In genomic region chr2:165515178-165515728, GRCm38 (mm10) we compare ENCODE assay signal across 21 mouse cellular contexts. TPM values are rescaled to one million over a fixed set of nuclear protein-coding genes. Genes with fewer than 3 reads are reported as not detected.
A peak's percentile ranks its signal among the peaks of the same experiment; 100 is the strongest.
DNase-seq lines count a peak whose midpoint lies in the region; ATAC-seq and TF ChIP-seq lines count a peak whose summit lies in the region.
"Had no signal": no experiment of that assay in that cellular context is flagged by ENCODE, and none has a peak within 500 bp of the region (broad histone marks: within the 10 kb centered on the region; RNA-seq: fewer than 3 reads in every experiment).

No protein-coding gene starts in this region.

- no peak overlapping the region for H3K4me3 ChIP-seq in hindbrain, embryonic 10.5 days
- H3K4me3 ChIP-seq in hindbrain, embryonic 14.5 days (replicated peaks; ENCODE audit: low read length), result no peak overlapping the region
- no peak overlapping the region for H3K4me3 ChIP-seq in liver, postnatal 0 days (ENCODE audit: low read depth, low read length)
- no peak overlapping the region for H3K4me3 ChIP-seq in liver, embryonic 11.5 days (ENCODE audit: low read depth, low read length)
- H3K4me3 ChIP-seq in myocyte, result no peak overlapping the region
- H3K4me3 ChIP-seq: embryonic facial prominence, embryonic 15.5 days; erythroblast, embryonic 14.5 days; heart, embryonic 12.5 days had no signal

- no peak overlapping the region for H3K9ac ChIP-seq in hindbrain, embryonic 14.5 days
- H3K9ac ChIP-seq in liver, postnatal 0 days (replicated peaks), result no peak overlapping the region
- no peak overlapping the region for H3K9ac ChIP-seq in liver, embryonic 11.5 days (ENCODE audit: low read depth, low read length)
- H3K9ac ChIP-seq: embryonic facial prominence, embryonic 15.5 days; heart, embryonic 12.5 days had no signal

- H3K36me3 ChIP-seq in hindbrain, embryonic 10.5 days, result no peaks in the 10 kb centered on the region
- H3K36me3 ChIP-seq in hindbrain, embryonic 14.5 days (replicated peaks; ENCODE audit: control insufficient read depth, insufficient read depth), result no peaks in the 10 kb centered on the region
- H3K36me3 ChIP-seq in liver, postnatal 0 days (replicated peaks; ENCODE audit: insufficient read depth, low read length), result no peaks in the 10 kb centered on the region
- no peaks in the 10 kb centered on the region for H3K36me3 ChIP-seq in liver, embryonic 11.5 days (ENCODE audit: control insufficient read depth, insufficient read depth, low read length)
- H3K36me3 ChIP-seq in myocyte (ENCODE audit: control insufficient read depth, insufficient read depth), result no peaks in the 10 kb centered on the region
- H3K36me3 ChIP-seq: G1E had no signal

- WGBS in hindbrain, embryonic 10.5 days, result 94% methylated on average over 20 of the region's 20 CpGs
- WGBS in hindbrain, embryonic 14.5 days, result 95% methylated on average over 20 of the region's 20 CpGs
- WGBS in liver, postnatal 0 days (ENCODE audit: insufficient replicate concordance), result 83% methylated on average over 20 of the region's 20 CpGs
- whole genome bisulfite sequencing in liver, embryonic 11.5 days, result 88% methylated on average over 20 of the region's 20 CpGs

- H3ac ChIP-seq in myocyte (ENCODE audit: control insufficient read depth, insufficient read length), result no peak overlapping the region

- peak overlapping the region; percentile 67 for H3K27ac ChIP-seq in hindbrain, embryonic 10.5 days
- no peak overlapping the region for H3K27ac ChIP-seq in hindbrain, embryonic 14.5 days
- no peak overlapping the region for H3K27ac ChIP-seq in liver, postnatal 0 days (ENCODE audit: low read depth)
- H3K27ac ChIP-seq in liver, embryonic 11.5 days (ENCODE audit: low read depth, low read length), result no peak overlapping the region
- H3K27ac ChIP-seq: embryonic facial prominence, embryonic 15.5 days had no signal

- no peaks in the 10 kb centered on the region for H3K79me2 ChIP-seq in myocyte (ENCODE audit: control insufficient read depth, insufficient read depth)

- H3K9me3 ChIP-seq in hindbrain, embryonic 10.5 days, result no peaks in the 10 kb centered on the region
- H3K9me3 ChIP-seq in hindbrain, embryonic 14.5 days (ENCODE audit: control insufficient read depth, low read length), result no peaks in the 10 kb centered on the region
- no peaks in the 10 kb centered on the region for H3K9me3 ChIP-seq in liver, postnatal 0 days (ENCODE audit: low read length)
- no peaks in the 10 kb centered on the region for H3K9me3 ChIP-seq in liver, embryonic 11.5 days (ENCODE audit: control insufficient read depth, low read length)
- H3K9me3 ChIP-seq: embryonic facial prominence, embryonic 15.5 days; G1E; heart, embryonic 12.5 days had no signal

- peaks cover 32% of the 10 kb centered on the region for H3K4me1 ChIP-seq in hindbrain, embryonic 10.5 days (replicated peaks)
- H3K4me1 ChIP-seq in hindbrain, embryonic 14.5 days (replicated peaks; ENCODE audit: control insufficient read depth, insufficient read depth, low read length), result peaks cover 6% of the 10 kb centered on the region; the same call in 1 of the 2 replicates
- H3K4me1 ChIP-seq in liver, postnatal 0 days (ENCODE audit: insufficient read depth), result no peaks in the 10 kb centered on the region
- no peaks in the 10 kb centered on the region for H3K4me1 ChIP-seq in liver, embryonic 11.5 days (replicated peaks; ENCODE audit: control insufficient read depth, insufficient read depth, low read length)

- TF ChIP-seq EP300 in liver, postnatal 0 days (IDR thresholded peaks at IDR 0.05; ENCODE audit: low read depth), result no peak

- no peak overlapping the region for H3K4me2 ChIP-seq in hindbrain, embryonic 14.5 days (replicated peaks)
- no peak overlapping the region for H3K4me2 ChIP-seq in liver, postnatal 0 days (ENCODE audit: low read depth, low read length)
- H3K4me2 ChIP-seq in liver, embryonic 11.5 days, result no peak overlapping the region
- H3K4me2 ChIP-seq in myocyte (ENCODE audit: low read depth), result no peak overlapping the region
- H3K4me2 ChIP-seq: embryonic facial prominence, embryonic 15.5 days; heart, embryonic 12.5 days had no signal

- TF ChIP-seq CTCF in liver, postnatal 0 days (IDR thresholded peaks at IDR 0.05; ENCODE audit: low read depth), result no peak

- 0 out of 2 replicates have a peak, but pooled peaks cover 6% of the 10 kb centered on the region for H3K27me3 ChIP-seq in hindbrain, embryonic 10.5 days (ENCODE audit: insufficient read depth, poor library complexity, severe bottlenecking)
- H3K27me3 ChIP-seq in hindbrain, embryonic 14.5 days (ENCODE audit: control insufficient read depth, insufficient read depth, low read length), result no peaks in the 10 kb centered on the region
- H3K27me3 ChIP-seq in liver, postnatal 0 days (ENCODE audit: insufficient read depth, low read length), result no peaks in the 10 kb centered on the region
- H3K27me3 ChIP-seq in liver, embryonic 11.5 days (replicated peaks; ENCODE audit: control insufficient read depth, insufficient read depth, low read length), result no peaks in the 10 kb centered on the region
- peaks cover 50% of the 10 kb centered on the region for H3K27me3 ChIP-seq in myocyte (ENCODE audit: control insufficient read depth, insufficient read depth, insufficient read length)
- H3K27me3 ChIP-seq: embryonic facial prominence, embryonic 15.5 days had no signal

- TF ChIP-seq POLR2A in myocyte (IDR thresholded peaks at IDR 0.05; ENCODE audit: insufficient read length, low read depth), result no peak

- no peak for ATAC-seq in hindbrain, embryonic 14.5 days (ENCODE audit: low FRiP score)
- 0 out of 2 replicates have a peak, but pooled peaks have one; percentile 13 for ATAC-seq in liver, postnatal 0 days
- ATAC-seq in liver, embryonic 11.5 days (replicated peaks; ENCODE audit: low FRiP score), result no peak
- ATAC-seq: CD4-positive, CD25-positive, alpha-beta regulatory T cell, adult 4 months; forebrain, embryonic 16.5 days; hindbrain, embryonic 16.5 days had no signal

- peak; percentile 26 to 27 for DNase-seq in cerebellum, postnatal 10 days
- no peak for DNase-seq in cerebellum, postnatal 4 days (ENCODE audit: low spot score in 2 of 2)
- no peak for DNase-seq in hindbrain, embryonic 10.5 days (ENCODE audit: low spot score)
- no peak for DNase-seq in hindbrain, embryonic 14.5 days (ENCODE audit: low spot score)
- DNase-seq in liver, postnatal 0 days, result no peak
- DNase-seq in liver, embryonic 11.5 days (ENCODE audit: low spot score), result no peak
- DNase-seq: adrenal gland, adult 8-10 months; adrenal gland, postnatal 36 days; B cell, adult 2 months; cerebellum, adult 2 months; cerebellum, postnatal 14 days; gastrocnemius, postnatal 10 days; heart, adult 18-20 months had no signal

TF ChIP-seq in myocyte, 11 proteins besides CTCF, POLR2A, EP300 and RAD21:
- peak in 1 of 3 experiments; percentile 1 for TF ChIP-seq MYOG (IDR thresholded peaks at IDR 0.05; ENCODE audit: control insufficient read depth in 1 of 3, insufficient read depth in 1 of 3, insufficient read length in 2 of 3, low read depth in 2 of 3)
- TF ChIP-seq TCF3 (IDR thresholded peaks at IDR 0.05; ENCODE audit: insufficient read length, low read depth), result peak; percentile 8
- peak in 2 of 3 experiments; percentile 79 to 82 for TF ChIP-seq MYOD1 (IDR thresholded peaks at IDR 0.05; ENCODE audit: control insufficient read depth in 1 of 3, insufficient read length in 2 of 3, low read depth in 2 of 3)
- no peak for TF ChIP-seq USF1 (IDR thresholded peaks at IDR 0.05; ENCODE audit: low read depth)
- TF ChIP-seq SRF (IDR thresholded peaks at IDR 0.05; ENCODE audit: control insufficient read depth, insufficient read length, low read depth), result no peak
- TF ChIP-seq POLR2AphosphoS2 (IDR thresholded peaks at IDR 0.05; ENCODE audit: insufficient read length, low read depth), result no peak
- no peak for TF ChIP-seq CEBPB (IDR thresholded peaks at IDR 0.05; ENCODE audit: insufficient read depth, poor library complexity, severe bottlenecking)
- no peak for TF ChIP-seq REST (IDR thresholded peaks at IDR 0.05; ENCODE audit: insufficient read depth, insufficient read length)
- no peak for TF ChIP-seq E2F4 (IDR thresholded peaks at IDR 0.05; ENCODE audit: insufficient read depth)
TF ChIP-seq in myocyte: peak in this region for 3.

RNA-seq across cellular contexts. Expression of gene Slc2a10, which starts 11.7 kb away (rescaled TPM):
- polyA plus RNA-seq in hindbrain, embryonic 10.5 days (2016; fragmentation: Nextera tagmentation; extraction: Ambion mirVana), result 4.2 and 5.0 TPM in 2 replicates
- polyA plus RNA-seq in hindbrain, embryonic 14.5 days (2014; fragmentation: Nextera tagmentation; extraction: Ambion mirVana), result 2.2 and 2.6 TPM in 2 replicates
- polyA plus RNA-seq in liver, postnatal 0 days (2015; fragmentation: Nextera tagmentation; extraction: Ambion mirVana), result 0.13 and 0.34 TPM in 2 replicates
- polyA plus RNA-seq in liver, embryonic 11.5 days (2014; fragmentation: Nextera tagmentation; extraction: Ambion mirVana), result 1.6 and 2.1 TPM in 2 replicates
- 0.05 TPM for polyA plus RNA-seq in myocyte (2012; fragmentation: generic; extraction: Trizol)
- polyA plus RNA-seq: CD4-positive, CD25-positive, alpha-beta regulatory T cell, adult 4 months; erythroblast, embryonic 14.5 days; G1E had no signal

RNA-seq across cellular contexts. Expression of gene Trp53rka, which starts 22.1 kb away (rescaled TPM):
- 56.9 and 59.5 TPM in 2 replicates for polyA plus RNA-seq in hindbrain, embryonic 10.5 days (2016; fragmentation: Nextera tagmentation; extraction: Ambion mirVana)
- 40.0 and 44.4 TPM in 2 replicates for polyA plus RNA-seq in hindbrain, embryonic 14.5 days (2014; fragmentation: Nextera tagmentation; extraction: Ambion mirVana)
- 8.8 and 9.1 TPM in 2 replicates for polyA plus RNA-seq in liver, postnatal 0 days (2015; fragmentation: Nextera tagmentation; extraction: Ambion mirVana)
- polyA plus RNA-seq in liver, embryonic 11.5 days (2014; fragmentation: Nextera tagmentation; extraction: Ambion mirVana), result 28.8 and 31.4 TPM in 2 replicates
- polyA plus RNA-seq in myocyte (2012; fragmentation: generic; extraction: Trizol), result 19.7 TPM

RNA-seq across cellular contexts. Expression of gene Slc13a3, which starts 42.2 kb away (rescaled TPM):
- polyA plus RNA-seq in hindbrain, embryonic 10.5 days (2016; fragmentation: Nextera tagmentation; extraction: Ambion mirVana), result 0.84 and 1.1 TPM in 2 replicates
- polyA plus RNA-seq in hindbrain, embryonic 14.5 days (2014; fragmentation: Nextera tagmentation; extraction: Ambion mirVana), result 5.9 and 7.5 TPM in 2 replicates
- polyA plus RNA-seq in liver, postnatal 0 days (2015; fragmentation: Nextera tagmentation; extraction: Ambion mirVana), result 46.2 and 49.5 TPM in 2 replicates
- polyA plus RNA-seq in liver, embryonic 11.5 days (2014; fragmentation: Nextera tagmentation; extraction: Ambion mirVana), result 2.9 and 4.0 TPM in 2 replicates
- 0.04 TPM for polyA plus RNA-seq in myocyte (2012; fragmentation: generic; extraction: Trizol)
- polyA plus RNA-seq: G1E had no signal

Comparison
In these comparisons a context has a peak if more than half of its experiments do, and no peak if none do; other contexts are left out.
1. DNase-seq: peak in cerebellum, postnatal 10 days (2 of 2); none in cerebellum, postnatal 4 days (0 of 2), hindbrain, embryonic 10.5 days (single experiment), hindbrain, embryonic 14.5 days (single experiment), liver, postnatal 0 days (single experiment) and liver, embryonic 11.5 days (single experiment).